9 mouse cellular contexts compared by ENCODE assay signal in the genomic region with DNA sequence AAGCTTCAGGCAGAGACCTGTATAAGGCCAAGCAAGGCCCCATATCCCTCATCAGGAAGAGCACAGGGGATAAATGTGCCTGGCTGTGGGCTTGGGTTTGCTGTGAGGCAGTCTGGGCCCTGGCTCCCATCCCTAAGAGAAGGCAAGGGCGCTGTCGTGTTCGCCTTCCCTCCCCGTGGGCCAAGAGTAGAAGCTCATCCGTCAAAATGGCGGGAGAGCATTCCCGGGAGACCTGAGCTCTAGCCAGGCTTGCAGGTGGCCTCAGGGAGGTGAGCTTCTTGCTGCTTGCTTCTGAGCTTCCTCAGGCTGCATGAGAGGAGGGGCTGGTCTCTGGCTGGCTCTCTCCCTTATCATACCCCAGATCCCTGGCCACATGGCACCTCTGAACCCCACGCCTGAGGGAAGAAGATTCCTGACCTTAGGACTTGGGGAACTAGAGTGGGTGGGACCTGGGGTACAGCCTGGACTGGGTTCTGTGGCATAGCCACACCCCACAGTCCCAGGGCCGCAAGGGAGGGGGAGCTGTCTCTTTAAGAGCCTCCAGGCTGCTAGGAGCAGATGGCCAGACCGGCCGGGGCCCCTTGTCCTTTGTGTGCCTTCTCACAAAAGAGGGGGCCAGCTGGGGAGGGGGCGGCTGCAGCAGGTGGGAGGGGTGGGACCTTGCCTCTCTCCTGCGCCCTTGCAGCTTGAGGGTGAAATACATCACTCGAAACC. TPM values are rescaled to one million over a fixed set of nuclear protein-coding genes. Genes with fewer than 3 reads are reported as not detected.
DNase-seq lines count a peak whose midpoint lies in the region; ATAC-seq lines count a peak whose summit lies in the region.
"Had no signal": no experiment of that assay in that cellular context is flagged by ENCODE, and none has a peak within 500 bp of the region (broad histone marks: within the 10 kb centered on the region; RNA-seq: fewer than 3 reads in every experiment).

No protein-coding gene starts in this region.

- no peaks in the 10 kb centered on the region for H3K36me3 ChIP-seq in lung, embryonic 15.5 days
- no peaks in the 10 kb centered on the region for H3K36me3 ChIP-seq in midbrain, embryonic 15.5 days (replicated peaks)
- H3K36me3 ChIP-seq: liver, embryonic 13.5 days had no signal

- ATAC-seq in lung, embryonic 15.5 days (ENCODE audit: borderline replicate concordance, extremely low read depth, low FRiP score, low TSS enrichment): no peak
- no peak for ATAC-seq in midbrain, embryonic 15.5 days (replicated peaks)

- H3K4me3 ChIP-seq in lung, embryonic 15.5 days: no peak overlapping the region
- H3K4me3 ChIP-seq in midbrain, embryonic 15.5 days: no peak overlapping the region
- H3K4me3 ChIP-seq: liver, embryonic 13.5 days had no signal

- 0 out of 2 replicates have a peak overlapping the region, but pooled peaks have one; percentile 5 for H3K9ac ChIP-seq in lung, embryonic 15.5 days
- no peak overlapping the region for H3K9ac ChIP-seq in midbrain, embryonic 15.5 days
- H3K9ac ChIP-seq: liver, embryonic 13.5 days had no signal

- H3K4me2 ChIP-seq in lung, embryonic 15.5 days: no peak overlapping the region
- peak overlapping the region; percentile 11; the same call in 1 of the 2 replicates for H3K4me2 ChIP-seq in midbrain, embryonic 15.5 days
- H3K4me2 ChIP-seq: liver, embryonic 13.5 days had no signal

- WGBS in lung, embryonic 15.5 days: 26% methylated on average over 14 of the region's 14 CpGs
- 8% methylated on average over 14 of the region's 14 CpGs for WGBS in midbrain, embryonic 15.5 days

- peak overlapping the region; percentile 13; the same call in 1 of the 2 replicates for H3K27ac ChIP-seq in lung, embryonic 15.5 days
- H3K27ac ChIP-seq in midbrain, embryonic 15.5 days: peak overlapping the region; percentile 97
- H3K27ac ChIP-seq: liver, embryonic 13.5 days had no signal

- no peaks in the 10 kb centered on the region for H3K9me3 ChIP-seq in lung, embryonic 15.5 days
- no peaks in the 10 kb centered on the region for H3K9me3 ChIP-seq in midbrain, embryonic 15.5 days
- H3K9me3 ChIP-seq: liver, embryonic 13.5 days had no signal

- DNase-seq in lung, postnatal 14 days: no peak
- DNase-seq in cerebellum, postnatal 36 days: peak; percentile 40 to 57
- DNase-seq in heart, postnatal 4 days: peak; percentile 37
- no peak for DNase-seq in layer of hippocampus, adult 9-10 months (ENCODE audit: low spot score)
- no peak for DNase-seq in layer of hippocampus, postnatal 14 days (ENCODE audit: low spot score in 2 of 2)
- DNase-seq in lung, postnatal 36 days: no peak
- DNase-seq: liver, embryonic 13.5 days had no signal

- H3K4me1 ChIP-seq in lung, embryonic 15.5 days: peaks cover 56% of the 10 kb centered on the region
- H3K4me1 ChIP-seq in midbrain, embryonic 15.5 days: peaks cover 54% of the 10 kb centered on the region

- H3K27me3 ChIP-seq in lung, embryonic 15.5 days: no peaks in the 10 kb centered on the region
- H3K27me3 ChIP-seq in midbrain, embryonic 15.5 days (replicated peaks): no peaks in the 10 kb centered on the region

RNA-seq across cellular contexts. Expression of a gene that starts 1.5 kb away (rescaled TPM):
- 9.7 and 12.4 TPM in 2 replicates for polyA plus RNA-seq in lung, embryonic 15.5 days (2015; fragmentation: Nextera tagmentation; extraction: Ambion mirVana)
- 10 to 100 TPM; 19.0 to 19.2 TPM for total RNA-seq in heart, postnatal 4 days (2021)
- 25.3 and 30.4 TPM in 2 replicates for polyA plus RNA-seq in midbrain, embryonic 15.5 days (2015; fragmentation: Nextera tagmentation; extraction: Ambion mirVana)
- total RNA-seq in layer of hippocampus, postnatal 14 days (2021): 10 to 100 TPM; 20.2 to 23.2 TPM

RNA-seq across cellular contexts. Expression of a gene that starts 24.7 kb away (rescaled TPM):
- 55.1 and 61.5 TPM in 2 replicates for polyA plus RNA-seq in lung, embryonic 15.5 days (2015; fragmentation: Nextera tagmentation; extraction: Ambion mirVana)
- total RNA-seq in heart, postnatal 4 days (2021): 10 to 100 TPM; 34.3 to 36.9 TPM
- 70.1 and 75.1 TPM in 2 replicates for polyA plus RNA-seq in midbrain, embryonic 15.5 days (2015; fragmentation: Nextera tagmentation; extraction: Ambion mirVana)
- total RNA-seq in layer of hippocampus, postnatal 14 days (2021): 10 to 100 TPM; 32.1 to 35.0 TPM

RNA-seq across cellular contexts. Expression of a gene that starts 48.2 kb away (rescaled TPM):
- polyA plus RNA-seq in lung, embryonic 15.5 days (2015; fragmentation: Nextera tagmentation; extraction: Ambion mirVana): 793 and 848 TPM in 2 replicates
- total RNA-seq in heart, postnatal 4 days (2021): 100 to 1,000 TPM; 836 to 917 TPM
- 837 and 848 TPM in 2 replicates for polyA plus RNA-seq in midbrain, embryonic 15.5 days (2015; fragmentation: Nextera tagmentation; extraction: Ambion mirVana)
- 100 to 1,000 TPM; 973 to 982 TPM for total RNA-seq in layer of hippocampus, postnatal 14 days (2021)

RNA-seq across cellular contexts. Expression of a gene that starts 59.5 kb away (rescaled TPM):
- polyA plus RNA-seq in lung, embryonic 15.5 days (2015; fragmentation: Nextera tagmentation; extraction: Ambion mirVana): 188 and 194 TPM in 2 replicates
- 100 to 1,000 TPM; 111 to 112 TPM for total RNA-seq in heart, postnatal 4 days (2021)
- 242 and 255 TPM in 2 replicates for polyA plus RNA-seq in midbrain, embryonic 15.5 days (2015; fragmentation: Nextera tagmentation; extraction: Ambion mirVana)
- 100 to 1,000 TPM; 278 to 289 TPM for total RNA-seq in layer of hippocampus, postnatal 14 days (2021)

Comparison
In these comparisons a context has a peak if more than half of its experiments do, and no peak if none do; other contexts are left out.
1. DNase-seq: peak in cerebellum, postnatal 36 days (2 of 2) and heart, postnatal 4 days (single experiment); none in lung, postnatal 14 days (single experiment), layer of hippocampus, adult 9-10 months (single experiment), layer of hippocampus, postnatal 14 days (0 of 2) and lung, postnatal 36 days (single experiment).